Mouse (Mus musculus) midbrain, embryonic 16.5 days (tissue): Measurements from ENCODE around the gene Higd1c. TPM values are rescaled to one million over a fixed set of nuclear protein-coding genes. Genes with fewer than 3 reads are reported as not detected.

Experiments used
- ATAC-seq: fragments of 200-750 bp; cut with Nextera tagmentation; 2 replicates; pipeline ENCODE4 v1.8.0; 2017; ENCODE audit warnings: moderate TSS enrichment
- H3K27ac ChIP-seq: fragments of 300-500 bp; sonication (generic); 2 replicates; pipeline ENCODE4 v1.5.1; 2014; ENCODE audit warnings: mild to moderate bottlenecking, low read length, mixed read lengths
- H3K27me3 ChIP-seq: fragments of 300-500 bp; sonication (generic); 2 replicates; pipeline ENCODE4 v1.6.1; 2014; ENCODE audit warnings: low read depth, low read length, mixed read lengths; ENCODE audit not compliant: control insufficient read depth, insufficient read depth
- H3K36me3 ChIP-seq: fragments of 300-500 bp; sonication (generic); 2 replicates; pipeline ENCODE4 v1.6.1; 2014; ENCODE audit warnings: mild to moderate bottlenecking, low read length, moderate library complexity, mixed read lengths; ENCODE audit not compliant: control insufficient read depth, insufficient read depth
- H3K4me1 ChIP-seq: fragments of 300-500 bp; sonication (generic); 2 replicates; pipeline ENCODE4 v1.6.1; 2014; ENCODE audit warnings: mild to moderate bottlenecking, low read length, mixed read lengths; ENCODE audit not compliant: control insufficient read depth, insufficient read depth
- H3K4me2 ChIP-seq: fragments of 300-500 bp; sonication (generic); 2 replicates; pipeline ENCODE4 v1.6.1; 2014; ENCODE audit warnings: mild to moderate bottlenecking, low read length, mixed read lengths
- H3K4me3 ChIP-seq: fragments of 300-500 bp; sonication (generic); 2 replicates; pipeline ENCODE4 v1.5.1; 2014; ENCODE audit warnings: low read depth, mild to moderate bottlenecking, low read length, moderate library complexity, mixed read lengths
- H3K9ac ChIP-seq: fragments of 300-500 bp; sonication (generic); 2 replicates; pipeline ENCODE4 v1.6.1; 2014; ENCODE audit warnings: low read depth, low read length, mixed read lengths
- H3K9me3 ChIP-seq: fragments of 300-500 bp; sonication (generic); replicated peaks from 2 replicates; pipeline ENCODE4 v1.6.1; 2014; ENCODE audit warnings: mild to moderate bottlenecking, low read length, mixed read lengths; ENCODE audit not compliant: control insufficient read depth, poor library complexity, severe bottlenecking
- WGBS: fragments of 180-500 bp; shearing (Covaris S2); extraction: QIAGEN DNeasy Blood & Tissue Kit; methylation state at CpG from one replicate; pipeline ENCODE4 v1.1.7; 2014; 5-methylcytosine and 5-hydroxymethylcytosine counted together
- polyA plus RNA-seq: library from polyadenylated mRNA; unstranded; fragments of >200 nt; fragmentation: Nextera tagmentation; extraction: Ambion mirVana; gene quantifications from 2 replicates; pipeline ENCODE4 v1.2.1, GENCODE M21; 2015

Gene Higd1c
- polyA plus RNA-seq, 1 experiment from 2014 or later = not detected

DNA sequence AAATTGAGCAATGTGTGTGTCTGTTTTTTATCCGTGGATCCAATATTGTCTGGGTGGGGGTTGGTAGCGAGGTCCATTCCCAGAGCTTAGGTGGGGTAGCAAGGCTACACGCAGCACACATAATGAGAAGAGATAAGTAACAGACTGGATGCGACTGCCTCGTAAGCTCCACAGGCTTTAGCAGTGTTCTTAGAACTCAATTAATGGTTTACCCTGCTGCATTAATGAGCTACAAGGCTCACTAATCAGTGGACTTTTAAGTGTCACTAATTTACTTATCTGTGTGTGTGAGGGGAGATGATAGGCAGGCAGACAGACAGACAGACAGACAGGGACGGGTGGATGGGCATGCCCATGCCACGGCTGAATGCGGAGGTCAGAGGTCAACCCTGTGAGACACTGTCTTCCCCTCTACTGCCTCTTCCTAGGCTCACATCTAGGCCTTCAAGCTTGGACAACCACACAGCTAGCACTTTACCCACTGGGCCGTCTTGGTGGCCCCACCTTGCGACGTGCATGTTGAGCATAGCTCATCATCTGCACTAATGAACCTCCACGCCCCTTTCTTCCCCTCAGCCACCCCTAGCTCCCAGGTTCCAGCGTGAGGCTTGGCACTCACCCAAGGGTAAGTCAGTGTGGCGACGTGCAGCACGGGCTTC, 36.4 kb downstream of the Higd1c start:
- WGBS = 88% methylated on average over 16 of the region's 16 CpGs
- Histone ChIP-seq H3K27ac (no peak overlapping the region), H3K27me3 (no peaks in the 10 kb centered on the region), H3K4me1 (no peaks in the 10 kb centered on the region), H3K36me3 (peaks cover 57% of the 10 kb centered on the region), H3K4me3 (no peak overlapping the region), H3K9me3 (no peaks in the 10 kb centered on the region), H3K9ac (no peak overlapping the region), H3K4me2 (no peak overlapping the region)
- no peak for ATAC-seq

DNA sequence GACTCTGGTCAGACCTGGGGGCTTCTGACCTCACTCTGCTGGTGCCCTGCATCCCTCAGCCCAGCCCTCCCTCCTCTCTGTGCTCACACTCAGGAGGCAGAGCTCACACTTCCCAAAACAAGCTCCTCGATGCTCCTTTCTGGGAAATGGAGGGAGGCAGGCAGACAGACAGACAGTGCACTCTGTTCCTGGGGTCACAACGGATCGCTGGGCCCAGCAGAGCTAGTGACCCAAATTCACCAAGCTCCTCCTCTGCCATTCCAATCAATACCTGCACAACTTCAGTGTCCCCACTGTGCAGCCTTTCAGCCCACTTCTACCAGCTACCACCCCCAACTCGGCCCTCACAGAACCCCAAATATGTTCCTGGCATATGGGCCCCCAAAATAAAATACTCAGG, 37.5 kb downstream of the Higd1c start:
- no peak overlapping the region for H3K27ac ChIP-seq
- no peak overlapping the region for H3K9ac ChIP-seq
- 91% methylated on average over 4 of the region's 4 CpGs for WGBS
- no peak for ATAC-seq
- H3K4me3 ChIP-seq = no peak overlapping the region
- no peaks in the 10 kb centered on the region for H3K9me3 ChIP-seq
- peaks cover 48% of the 10 kb centered on the region for H3K36me3 ChIP-seq
- no peaks in the 10 kb centered on the region for H3K27me3 ChIP-seq
- no peaks in the 10 kb centered on the region for H3K4me1 ChIP-seq
- H3K4me2 ChIP-seq = no peak overlapping the region

DNA sequence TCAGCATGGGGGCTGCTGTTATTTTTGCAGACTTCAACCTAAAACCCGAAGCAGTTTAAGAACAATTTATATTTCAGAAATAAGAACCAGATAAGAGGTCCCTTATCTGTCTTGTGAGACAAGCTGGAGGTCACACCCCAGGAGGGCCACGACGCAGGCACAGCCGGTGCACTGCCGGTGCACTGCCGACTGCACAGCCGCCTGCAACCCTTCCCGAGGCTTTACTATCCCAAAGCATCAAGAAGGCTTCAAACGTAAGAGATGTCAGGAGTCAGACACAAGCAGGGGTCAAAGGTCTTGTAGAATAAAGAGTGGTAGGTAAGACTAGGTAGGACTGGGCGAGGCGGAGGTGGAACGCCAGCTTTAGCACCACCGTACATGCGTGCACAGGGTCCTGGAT, 38.0 kb downstream of the Higd1c start:
- no peak overlapping the region for H3K27ac ChIP-seq
- H3K9ac ChIP-seq = no peak overlapping the region
- H3K4me3 ChIP-seq = no peak overlapping the region
- no peaks in the 10 kb centered on the region for H3K27me3 ChIP-seq
- WGBS = 92% methylated on average over 14 of the region's 14 CpGs
- H3K36me3 ChIP-seq = peaks cover 47% of the 10 kb centered on the region
- no peak overlapping the region for H3K4me2 ChIP-seq
- no peaks in the 10 kb centered on the region for H3K9me3 ChIP-seq
- H3K4me1 ChIP-seq = no peaks in the 10 kb centered on the region
- ATAC-seq = no peak

DNA sequence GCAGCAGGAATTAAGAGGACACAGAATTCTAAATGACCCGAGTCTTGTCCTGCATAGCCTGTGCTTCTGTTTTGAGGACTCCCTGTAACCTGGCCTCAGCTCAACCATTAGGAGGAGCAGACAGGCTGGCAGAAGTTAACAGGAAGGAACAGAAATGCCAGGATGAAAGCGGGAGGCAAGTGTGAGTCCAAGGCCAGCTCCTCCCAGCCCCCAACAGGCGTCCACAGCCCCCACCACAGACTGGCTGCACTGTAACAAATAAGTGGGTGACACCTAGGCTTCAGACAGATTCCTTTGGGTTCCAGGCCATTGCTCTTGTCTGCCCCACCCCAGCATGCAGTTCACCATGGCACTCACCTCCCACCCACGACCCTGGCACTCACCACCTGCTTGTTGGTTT, 38.5 kb downstream of the Higd1c start:
- no peaks in the 10 kb centered on the region for H3K4me1 ChIP-seq
- no peak overlapping the region for H3K4me3 ChIP-seq
- H3K36me3 ChIP-seq = peaks cover 49% of the 10 kb centered on the region
- no peak overlapping the region for H3K9ac ChIP-seq
- WGBS = 91% methylated on average over 4 of the region's 4 CpGs
- H3K9me3 ChIP-seq = no peaks in the 10 kb centered on the region
- no peak overlapping the region for H3K4me2 ChIP-seq
- ATAC-seq = no peak
- no peaks in the 10 kb centered on the region for H3K27me3 ChIP-seq
- H3K27ac ChIP-seq = no peak overlapping the region

DNA sequence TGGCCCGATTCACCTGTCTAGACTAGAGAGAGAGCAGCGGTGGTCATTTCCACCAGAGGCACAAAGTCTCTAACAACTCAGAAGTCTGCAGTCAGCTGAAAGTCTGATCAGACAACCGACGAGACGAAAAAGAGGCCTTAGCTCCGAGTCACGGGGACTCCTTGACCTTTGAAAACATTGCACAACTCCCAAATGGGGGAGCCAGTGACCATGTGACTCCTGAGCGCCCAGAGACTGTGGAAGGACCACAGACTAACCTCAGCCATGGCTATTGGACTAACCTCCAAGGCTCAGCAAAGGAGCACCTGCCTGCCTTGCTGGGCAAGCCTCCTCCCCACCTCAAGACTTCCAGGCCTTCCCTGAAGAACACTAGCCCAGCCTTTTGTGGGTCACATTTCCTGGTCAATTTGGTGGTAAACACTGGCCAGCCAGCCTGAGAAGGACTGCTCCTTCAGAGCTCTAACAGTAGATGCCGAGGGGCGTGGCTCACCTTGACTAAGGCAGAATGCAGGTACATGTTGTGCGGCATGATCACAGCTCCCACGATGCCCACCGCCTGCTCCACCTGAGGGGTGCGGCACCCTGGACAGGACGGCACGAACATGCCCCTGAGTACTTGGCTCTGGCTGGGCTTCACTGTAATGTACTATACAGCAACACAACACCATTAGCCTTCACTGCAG, 39.1 kb downstream of the Higd1c start:
- ATAC-seq = no peak
- no peaks in the 10 kb centered on the region for H3K4me1 ChIP-seq
- no peak overlapping the region for H3K27ac ChIP-seq
- H3K4me2 ChIP-seq = no peak overlapping the region
- H3K9me3 ChIP-seq = no peaks in the 10 kb centered on the region
- H3K36me3 ChIP-seq = peaks cover 47% of the 10 kb centered on the region
- H3K4me3 ChIP-seq = no peak overlapping the region
- 91% methylated on average over 16 of the region's 16 CpGs for WGBS
- H3K9ac ChIP-seq = no peak overlapping the region
- H3K27me3 ChIP-seq = no peaks in the 10 kb centered on the region

DNA sequence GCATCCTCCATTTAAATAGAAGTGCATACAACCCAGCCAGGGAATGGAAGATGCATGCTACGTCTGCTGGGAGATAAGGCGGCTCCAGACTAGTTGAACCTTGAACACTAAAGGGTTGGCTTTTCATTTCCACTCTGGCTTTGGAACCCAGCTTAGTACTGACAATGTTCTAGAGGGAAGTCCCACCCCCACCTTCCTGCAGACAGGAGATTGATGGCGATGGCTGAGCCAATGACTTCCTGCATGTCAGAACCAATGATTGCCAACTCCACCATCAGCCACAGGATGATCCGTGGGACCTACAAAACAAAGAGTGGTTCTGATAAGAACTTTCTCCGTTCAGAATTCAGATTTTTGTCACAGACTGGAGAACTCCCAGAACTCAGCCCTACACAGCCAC, 41.7 kb downstream of the Higd1c start:
- no peaks in the 10 kb centered on the region for H3K4me1 ChIP-seq
- H3K27ac ChIP-seq = no peak overlapping the region
- no peak overlapping the region for H3K4me3 ChIP-seq
- no peaks in the 10 kb centered on the region for H3K9me3 ChIP-seq
- no peak overlapping the region for H3K9ac ChIP-seq
- no peak for ATAC-seq
- WGBS = 96% methylated on average over 5 of the region's 5 CpGs
- no peaks in the 10 kb centered on the region for H3K27me3 ChIP-seq
- H3K36me3 ChIP-seq = peaks cover 41% of the 10 kb centered on the region
- H3K4me2 ChIP-seq = no peak overlapping the region

DNA sequence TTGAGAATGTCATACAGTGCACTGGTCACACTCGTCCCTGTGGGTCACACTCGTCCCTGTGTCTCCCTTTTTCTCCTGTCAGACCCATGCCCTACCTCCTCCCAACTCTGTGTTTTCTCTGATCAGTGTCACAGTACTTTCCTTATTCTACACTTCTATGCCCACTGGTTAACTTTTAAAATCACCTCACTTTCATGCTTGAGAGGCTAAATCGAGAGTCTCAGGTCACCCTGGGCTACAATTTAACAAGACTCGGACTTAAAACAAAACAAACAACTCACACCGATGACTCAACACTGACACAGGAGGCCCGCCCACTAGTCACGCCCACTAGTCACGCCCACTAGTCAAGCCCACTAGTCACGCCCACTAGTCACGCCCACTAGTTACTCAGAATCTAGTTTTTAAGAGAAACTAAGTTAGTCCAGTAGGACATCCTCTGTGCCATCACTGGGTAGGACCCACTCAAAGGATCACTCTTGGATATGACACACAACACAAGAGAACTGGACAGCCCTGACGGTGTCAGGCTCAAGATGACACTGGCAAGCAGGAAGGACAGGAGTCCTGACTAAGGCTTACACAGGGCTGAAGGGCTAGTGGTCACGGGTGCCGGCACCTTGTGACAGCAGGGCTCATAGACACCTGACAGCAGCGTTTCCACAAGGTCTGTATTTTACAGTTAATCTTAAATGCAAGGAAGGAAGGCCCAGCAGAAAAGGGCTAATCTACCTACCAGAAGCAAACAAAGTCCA, 46.8 kb downstream of the Higd1c start:
- ATAC-seq = no peak
- no peak overlapping the region for H3K27ac ChIP-seq
- 70% methylated on average over 14 of the region's 14 CpGs for WGBS
- no peak overlapping the region for H3K9ac ChIP-seq
- H3K9me3 ChIP-seq = no peaks in the 10 kb centered on the region
- no peak overlapping the region for H3K4me2 ChIP-seq
- H3K4me3 ChIP-seq = no peak overlapping the region
- peaks cover 17% of the 10 kb centered on the region; the same call in 1 of the 2 replicates for H3K36me3 ChIP-seq
- H3K27me3 ChIP-seq = no peaks in the 10 kb centered on the region
- no peaks in the 10 kb centered on the region for H3K4me1 ChIP-seq

DNA sequence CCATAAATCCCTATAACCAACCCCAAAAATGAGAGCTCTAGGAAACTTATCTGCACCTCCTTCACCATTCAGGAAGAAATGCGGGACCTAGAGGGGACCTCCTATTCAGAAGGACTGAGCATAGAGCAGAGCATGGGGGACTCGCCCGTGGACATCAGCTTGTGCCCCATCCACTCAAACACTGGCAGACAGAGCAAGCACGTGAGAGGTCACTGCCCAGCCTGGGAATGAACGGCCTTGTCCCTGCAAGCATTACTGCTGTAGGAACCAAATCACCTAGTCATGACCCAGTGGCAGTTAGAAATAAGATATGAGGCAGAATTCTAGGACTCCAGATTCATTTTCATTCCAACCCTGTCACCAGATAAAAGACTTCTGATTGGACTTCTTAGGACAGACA, 47.4 kb downstream of the Higd1c start:
- no peak for ATAC-seq
- Histone ChIP-seq H3K27ac (no peak overlapping the region), H3K36me3 (peaks cover 17% of the 10 kb centered on the region; the same call in 1 of the 2 replicates), H3K4me3 (no peak overlapping the region), H3K9me3 (no peaks in the 10 kb centered on the region), H3K27me3 (no peaks in the 10 kb centered on the region), H3K9ac (no peak overlapping the region), H3K4me2 (no peak overlapping the region), H3K4me1 (no peaks in the 10 kb centered on the region)
- 86% methylated on average over 5 of the region's 5 CpGs for WGBS

DNA sequence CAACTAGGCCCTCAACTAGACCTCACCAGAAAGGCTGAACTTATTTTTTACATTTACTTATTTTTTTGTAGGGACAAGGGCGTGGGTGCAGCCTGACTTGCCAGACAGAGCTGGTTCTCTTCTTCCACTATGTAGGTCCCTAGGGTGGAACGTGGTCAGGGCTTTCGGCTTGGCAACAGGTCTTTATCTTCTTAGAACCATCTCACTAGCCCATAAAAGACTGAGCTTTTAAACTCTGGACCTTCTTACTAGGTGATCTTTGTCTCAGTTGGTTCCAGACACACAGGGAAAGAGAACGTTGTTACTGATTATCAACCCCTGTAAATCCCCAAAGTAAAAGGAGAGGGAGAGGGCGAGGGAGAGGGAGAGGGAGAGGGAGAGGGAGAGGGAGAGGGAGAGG, 49.0 kb downstream of the Higd1c start:
- Histone ChIP-seq H3K4me2 (no peak overlapping the region), H3K27me3 (no peaks in the 10 kb centered on the region), H3K36me3 (0 out of 2 replicates have a peak, but pooled peaks cover 11% of the 10 kb centered on the region), H3K4me1 (no peaks in the 10 kb centered on the region), H3K27ac (no peak overlapping the region), H3K4me3 (no peak overlapping the region), H3K9me3 (no peaks in the 10 kb centered on the region), H3K9ac (no peak overlapping the region)
- no peak for ATAC-seq
- 79% methylated on average over 4 of the region's 5 CpGs for WGBS
